Mouse (Mus musculus): ENCODE data around the gene Ipcef1.
A peak's percentile ranks its signal among the peaks of the same experiment; 100 is the strongest.
"Not testable (repeated sequence)": the region's sequence is repeated elsewhere in the genome, so short reads cannot be mapped to it uniquely, and the experiment has no call there.

Gene Ipcef1

DNA sequence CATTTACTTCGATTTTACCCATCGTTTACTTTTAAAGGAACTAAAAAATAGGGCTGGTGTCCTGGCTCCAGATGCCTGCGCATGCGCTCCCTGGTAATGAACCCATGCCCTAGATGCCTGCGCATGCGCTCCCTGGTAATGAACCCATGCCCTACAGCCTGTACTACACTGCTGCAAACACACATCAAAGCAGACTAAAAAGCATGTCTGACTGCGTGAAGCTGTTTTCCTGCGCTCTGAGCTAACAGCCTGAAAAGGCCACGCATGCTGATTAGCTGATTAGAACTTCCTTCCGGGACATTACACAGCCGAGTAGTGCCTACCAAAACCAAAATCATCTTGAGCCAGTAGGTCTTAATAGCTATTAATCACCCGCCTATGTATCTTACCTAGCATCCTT is 16.7 kb downstream of the Ipcef1 start:
- DNase-seq: no peak

GRCm38 (mm10) chr10:7033459-7033858 is 18.8 kb downstream of the Ipcef1 start:
- no peak for DNase-seq

GRCm38 (mm10) chr10:7025028-7025427 is 27.2 kb downstream of the Ipcef1 start:
- DNase-seq: no peak

DNA sequence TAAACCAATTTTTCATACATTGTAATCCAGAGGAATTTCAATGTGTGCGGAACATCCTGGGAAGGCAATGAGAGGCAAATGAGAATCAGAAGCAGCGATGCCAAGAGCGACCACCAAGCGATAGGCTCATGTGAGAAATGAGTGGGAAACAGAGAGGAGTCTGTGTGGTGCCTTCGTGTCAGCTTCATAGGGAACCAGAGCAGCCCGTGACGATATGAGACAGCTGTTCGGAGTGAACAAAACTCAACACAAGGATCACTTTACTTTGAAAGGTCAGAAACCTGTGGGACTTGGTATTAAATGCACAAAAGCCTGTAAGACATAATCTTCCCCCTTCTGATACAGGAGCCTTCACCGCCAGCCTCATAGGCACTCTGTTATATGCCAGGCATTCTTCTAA is 31.7 kb downstream of the Ipcef1 start:
- DNase-seq: no peak

DNA sequence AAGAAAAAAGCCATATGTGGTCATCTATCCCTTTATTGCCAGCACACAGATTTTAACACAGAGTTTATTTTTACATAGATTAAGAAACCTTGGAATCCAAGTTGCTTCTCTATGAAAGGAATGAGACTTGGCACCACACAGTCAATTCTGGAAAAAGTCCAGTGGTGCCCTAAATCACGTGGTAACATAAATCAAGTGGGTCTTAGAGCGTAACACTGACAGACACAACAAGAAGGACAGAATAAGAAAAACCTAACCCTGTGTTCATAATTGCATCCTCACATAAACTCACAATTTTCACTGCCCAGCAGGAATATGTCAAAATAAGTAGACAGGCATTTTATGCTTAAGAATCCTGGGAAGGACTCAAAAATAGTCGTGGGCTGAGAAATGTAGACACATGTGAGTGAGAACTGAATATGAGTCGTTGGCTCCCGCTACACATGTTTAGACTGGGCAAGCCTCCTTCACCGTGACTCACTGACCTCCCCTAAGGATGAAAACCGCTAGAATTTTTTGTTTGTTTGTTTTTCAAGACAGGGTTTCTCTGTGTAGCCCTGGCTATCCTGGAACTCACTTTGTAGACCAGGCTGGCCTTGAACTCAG is 32.4 kb downstream of the Ipcef1 start:
- no peak for DNase-seq

GRCm38 (mm10) chr10:7015199-7015598 is 37.1 kb downstream of the Ipcef1 start:
- DNase-seq: no peak

GRCm38 (mm10) chr10:7010543-7010942 is 41.7 kb downstream of the Ipcef1 start:
- DNase-seq: no peak

DNA sequence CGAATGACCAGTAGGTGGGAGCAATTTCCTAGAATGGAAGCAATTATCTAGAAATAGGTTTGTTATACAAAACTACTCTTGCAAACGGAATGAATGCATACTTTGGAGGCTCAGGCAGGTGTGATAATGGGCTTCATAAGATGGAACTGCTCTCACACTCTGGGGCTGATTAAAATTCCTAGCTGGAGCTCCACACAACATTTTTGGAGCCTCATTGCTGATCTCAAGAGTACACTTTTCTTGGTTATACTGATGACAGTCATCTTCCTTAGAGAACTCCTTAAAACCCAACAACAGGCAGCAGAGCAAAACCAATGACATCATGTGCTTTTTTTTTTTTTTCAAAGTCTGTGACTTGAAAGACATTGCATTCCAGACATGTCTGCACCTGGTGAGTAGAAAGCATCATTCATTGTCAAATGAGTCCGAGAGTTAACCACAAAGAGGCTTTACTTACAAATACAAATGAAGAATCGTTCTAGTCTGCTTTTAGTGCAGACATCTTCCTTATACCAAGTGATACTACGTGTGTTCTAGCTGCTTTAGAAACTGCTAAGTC is 47.2 kb downstream of the Ipcef1 start:
- DNase-seq: no peak

GRCm38 (mm10) chr10:7003898-7004297 is 48.4 kb downstream of the Ipcef1 start:
- DNase-seq: not testable (repeated sequence)

DNA sequence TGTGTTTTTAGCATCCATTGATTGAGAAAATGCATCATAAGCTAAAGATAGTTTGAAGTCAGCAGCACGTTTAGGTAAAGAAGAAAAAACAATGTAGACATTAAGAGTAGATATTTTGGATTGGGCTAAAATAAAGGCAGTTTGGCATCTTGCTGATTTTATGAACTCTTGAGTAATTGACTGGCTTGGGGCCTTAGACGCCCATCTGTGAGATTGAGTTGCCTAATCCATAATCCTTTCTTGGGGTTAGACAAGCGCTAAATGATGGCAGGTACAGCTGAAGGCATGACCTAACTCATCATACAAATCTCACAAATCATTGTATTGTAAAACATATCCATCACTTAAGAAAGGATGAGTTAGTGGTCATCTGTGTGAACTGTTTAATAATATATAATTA is 52.9 kb downstream of the Ipcef1 start:
- DNase-seq: no peak

- DNase-seq: no peak
Measured at GRCm38 (mm10) chr10:6998576-6999250, 53.6 kb downstream of the Ipcef1 start.

GRCm38 (mm10) chr10:6996895-6997294 is 55.4 kb downstream of the Ipcef1 start:
- no peak for DNase-seq

DNA sequence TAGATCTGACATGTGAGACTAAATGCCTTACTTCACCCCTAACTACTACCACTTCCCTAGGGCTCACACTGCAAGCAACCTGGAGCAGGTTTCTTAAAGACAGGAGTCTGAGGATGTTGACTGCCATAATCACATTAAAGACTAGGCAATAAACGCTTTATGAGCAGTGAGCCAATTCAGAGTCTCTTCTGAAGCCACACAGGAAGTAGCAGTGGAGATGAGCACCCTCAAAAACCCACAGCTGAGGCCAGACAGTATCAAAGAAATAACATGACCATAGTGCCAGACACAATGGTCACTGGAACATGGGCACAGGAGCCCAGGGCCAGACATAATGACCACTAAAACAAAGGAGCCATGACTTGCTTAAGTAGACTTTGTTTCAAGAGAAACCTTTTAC is 63.7 kb downstream of the Ipcef1 start:
- DNase-seq: no peak

DNA sequence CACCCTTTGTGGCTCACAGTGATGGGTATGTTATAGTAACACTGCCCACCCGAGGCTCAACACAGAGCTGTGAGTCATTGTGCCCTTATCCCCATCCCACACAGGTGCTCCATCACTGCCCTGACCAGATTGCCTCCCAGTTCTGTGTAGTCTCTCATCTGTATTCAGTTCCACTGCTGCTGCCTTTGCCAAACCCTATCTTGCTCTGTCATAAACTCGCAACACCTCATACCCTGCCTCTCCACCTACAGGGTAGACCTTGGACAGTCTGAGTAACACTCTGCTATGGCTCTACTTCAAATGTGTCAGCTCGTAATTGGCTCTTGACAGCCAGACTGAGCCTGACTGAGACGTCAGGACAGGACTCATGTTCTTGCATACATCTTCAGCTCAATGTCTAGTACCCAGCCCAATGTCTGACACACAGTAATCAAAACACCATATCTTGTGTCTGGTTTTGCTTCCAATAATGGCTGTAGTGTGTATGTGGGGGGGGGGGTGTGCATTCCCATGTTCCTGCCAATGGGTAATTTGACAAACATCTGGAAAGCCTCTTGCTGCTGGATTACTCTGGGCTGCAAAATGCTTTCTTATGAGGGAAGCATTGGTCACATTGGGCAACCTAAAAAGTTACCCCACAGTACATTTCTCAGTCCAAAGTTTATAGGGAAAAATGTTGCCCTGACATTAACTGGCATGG is 64.7 kb downstream of the Ipcef1 start:
- DNase-seq: no peak

GRCm38 (mm10) chr10:6986246-6986645 is 66.0 kb downstream of the Ipcef1 start:
- DNase-seq: no peak

DNA sequence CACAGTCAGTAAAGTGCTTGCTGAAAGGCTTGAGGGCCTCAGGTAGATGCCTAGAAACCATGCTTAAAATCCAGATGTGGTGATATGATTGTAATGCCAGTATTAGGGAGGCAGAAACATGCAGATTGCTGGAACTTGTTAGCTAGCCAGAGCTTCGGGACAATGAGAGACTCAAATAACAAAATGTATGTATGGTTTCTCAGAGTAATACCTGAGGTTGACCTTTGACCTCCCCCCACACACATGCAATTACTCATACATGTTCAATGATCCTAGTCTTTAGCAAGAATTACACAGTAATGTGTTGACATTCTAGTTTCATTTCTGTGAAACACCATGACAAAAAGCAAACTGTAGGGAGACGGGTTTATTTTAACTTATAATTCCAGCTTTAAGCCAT is 68.8 kb downstream of the Ipcef1 start:
- DNase-seq: no peak

GRCm38 (mm10) chr10:6982751-6983151 is 69.5 kb downstream of the Ipcef1 start:
- peak; percentile 9 to 36 for DNase-seq

GRCm38 (mm10) chr10:6980236-6980635 is 72.0 kb downstream of the Ipcef1 start:
- DNase-seq: no peak

DNA sequence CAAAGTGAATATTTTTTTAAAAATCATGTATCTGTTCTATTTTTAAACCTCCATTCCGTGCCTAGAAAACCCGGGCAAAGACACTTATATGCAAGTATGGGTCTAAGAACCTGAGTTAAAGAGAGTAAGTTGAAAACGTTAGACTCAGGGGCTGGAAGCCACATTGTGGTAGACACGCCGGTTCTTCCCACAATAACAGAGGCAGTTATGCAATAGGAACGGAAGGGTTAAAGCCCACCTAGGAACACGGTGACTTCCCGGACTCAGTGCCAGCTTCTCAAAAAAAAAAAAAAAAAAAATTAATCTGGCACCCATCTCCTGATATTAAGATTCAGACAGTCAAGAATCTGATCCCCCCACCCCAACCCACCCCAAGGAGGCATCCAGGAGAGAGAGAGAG is 72.5 kb downstream of the Ipcef1 start:
- no peak for DNase-seq

- DNase-seq: no peak
Measured at GRCm38 (mm10) chr10:6979216-6979615, 73.1 kb downstream of the Ipcef1 start.

DNA sequence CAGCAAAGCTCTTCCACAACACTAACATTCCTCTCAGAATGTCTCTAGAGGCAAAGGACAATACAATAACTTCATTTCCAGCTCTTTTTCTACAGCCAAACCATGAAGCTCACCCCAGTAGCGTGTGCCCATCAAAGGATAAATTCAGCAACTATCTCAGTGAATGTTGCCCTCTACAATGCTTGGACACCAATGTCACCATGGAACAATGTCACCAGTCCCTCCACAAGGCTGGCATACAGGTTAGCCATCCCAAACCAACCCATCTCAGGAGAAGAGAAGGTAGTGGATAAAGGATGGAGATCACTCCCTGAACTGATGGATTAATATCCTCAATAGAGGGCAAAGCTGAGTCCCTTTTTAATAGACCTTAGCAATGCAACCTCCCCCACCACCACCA is 73.5 kb downstream of the Ipcef1 start:
- DNase-seq: no peak

GRCm38 (mm10) chr10:6977843-6978242 is 74.4 kb downstream of the Ipcef1 start:
- no peak for DNase-seq

DNA sequence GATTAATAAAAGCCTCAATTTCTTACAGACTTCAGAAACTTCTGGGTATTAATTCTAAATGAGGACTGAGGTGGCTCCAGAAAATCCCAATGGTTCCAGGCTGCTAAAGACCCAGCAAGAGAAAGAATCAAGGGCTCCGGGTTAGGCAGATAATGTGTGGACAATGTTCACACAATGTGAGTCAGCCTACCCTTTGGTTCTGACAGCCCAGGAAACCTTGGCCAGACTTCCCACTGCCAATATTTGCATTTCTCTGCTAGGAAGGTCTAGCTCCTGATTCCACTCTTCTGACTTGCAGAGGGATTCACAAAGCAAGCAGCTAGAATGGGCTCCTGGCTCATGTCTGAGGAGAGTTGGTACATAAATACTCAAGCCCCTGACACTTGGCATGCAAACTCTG is 83.9 kb downstream of the Ipcef1 start:
- no peak for DNase-seq

Measured in spleen, adult 18-20 months (tissue).